In the genomic region with DNA sequence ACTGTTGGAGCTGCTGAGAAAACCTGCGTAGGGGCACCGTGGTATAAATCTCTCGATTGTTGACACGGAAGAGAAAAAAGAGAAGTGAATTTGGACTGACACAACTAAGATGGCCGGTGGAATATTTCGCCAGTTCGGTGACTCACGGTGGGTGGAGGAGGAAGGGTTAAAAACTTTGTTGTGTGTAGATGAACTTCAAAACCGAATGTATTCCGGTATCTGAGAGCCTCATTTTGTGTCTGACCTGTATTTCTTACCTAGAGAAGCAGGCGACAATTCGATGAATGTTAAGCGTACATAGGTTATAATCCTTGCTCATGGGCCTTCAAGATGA, we compare ENCODE assay signal across 8 mouse cellular contexts. TPM values are rescaled to one million over a fixed set of nuclear protein-coding genes. Genes with fewer than 3 reads are reported as not detected.
DNase-seq lines count a peak whose midpoint lies in the region; ATAC-seq and TF ChIP-seq lines count a peak whose summit lies in the region.

No protein-coding gene starts in this region.

- TF ChIP-seq POLR2A in cerebellum, adult 2 months (IDR thresholded peaks at IDR 0.05; ENCODE audit: borderline replicate concordance, insufficient read depth, low read length), result no peak

- peaks cover 44% of the 10 kb centered on the region for H3K79me2 ChIP-seq in C2C12 (ENCODE audit: control insufficient read depth, insufficient read depth)

- no peaks in the 10 kb centered on the region for H3K36me3 ChIP-seq in C2C12 (ENCODE audit: control insufficient read depth, insufficient read depth)
- 0 out of 2 replicates have a peak, but pooled peaks cover 5% of the 10 kb centered on the region for H3K36me3 ChIP-seq in forebrain, embryonic 13.5 days (ENCODE audit: poor library complexity, severe bottlenecking)
- H3K36me3 ChIP-seq in liver, embryonic 15.5 days (replicated peaks), result no peaks in the 10 kb centered on the region

- H3K9ac ChIP-seq in forebrain, embryonic 13.5 days, result peak overlapping the region; percentile 96
- peak overlapping the region; percentile 90 for H3K9ac ChIP-seq in liver, embryonic 15.5 days

- H3K27me3 ChIP-seq in cerebellum, adult 2 months (ENCODE audit: control insufficient read depth, insufficient read depth, low read length), result no peaks in the 10 kb centered on the region
- H3K27me3 ChIP-seq in C2C12 (ENCODE audit: control insufficient read depth, insufficient read depth, insufficient read length), result no peaks in the 10 kb centered on the region
- H3K27me3 ChIP-seq in forebrain, embryonic 13.5 days, result no peaks in the 10 kb centered on the region
- peaks cover 25% of the 10 kb centered on the region for H3K27me3 ChIP-seq in liver, embryonic 15.5 days

- H3K79me3 ChIP-seq in C2C12 (ENCODE audit: low read depth), result peaks cover 38% of the 10 kb centered on the region

- no peak for DNase-seq in cerebellum, adult 2 months
- DNase-seq in cerebellum, postnatal 10 days, result no peak
- DNase-seq in layer of hippocampus, adult 11-12 months (ENCODE audit: low spot score), result no peak
- no peak for DNase-seq in embryo, embryonic 10.5 days (ENCODE audit: low spot score)
- no peak for DNase-seq in urinary bladder, adult 18-20 months (ENCODE audit: low spot score in 2 of 2)

- H3ac ChIP-seq in C2C12 (ENCODE audit: control insufficient read depth, insufficient read length, low read depth), result peak overlapping the region; percentile 9

- peak overlapping the region; percentile 71; the same call in 1 of the 2 replicates for H3K27ac ChIP-seq in cerebellum, adult 2 months (ENCODE audit: insufficient read depth, low read length)
- peak overlapping the region; percentile 99; the same call in 1 of the 2 replicates for H3K27ac ChIP-seq in forebrain, embryonic 13.5 days
- peak overlapping the region; percentile 97 for H3K27ac ChIP-seq in liver, embryonic 15.5 days (replicated peaks)

- H3K4me3 ChIP-seq in cerebellum, adult 2 months (replicated peaks; ENCODE audit: insufficient read depth, low read depth, low read length), result peak overlapping the region; percentile 66
- H3K4me3 ChIP-seq in C2C12 (ENCODE audit: insufficient read depth, poor library complexity, severe bottlenecking), result peak overlapping the region; percentile 63
- H3K4me3 ChIP-seq in forebrain, embryonic 13.5 days, result peak overlapping the region; percentile 97
- peak overlapping the region; percentile 93 for H3K4me3 ChIP-seq in liver, embryonic 15.5 days (replicated peaks)

- no peaks in the 10 kb centered on the region for H3K9me3 ChIP-seq in forebrain, embryonic 13.5 days (replicated peaks)
- H3K9me3 ChIP-seq in liver, embryonic 15.5 days (replicated peaks), result no peaks in the 10 kb centered on the region

- H3K4me2 ChIP-seq in forebrain, embryonic 13.5 days, result peak overlapping the region; percentile 69
- H3K4me2 ChIP-seq in liver, embryonic 15.5 days, result peak overlapping the region; percentile 82

- no peak for TF ChIP-seq CTCF in cerebellum, adult 2 months (IDR thresholded peaks at IDR 0.05; ENCODE audit: borderline replicate concordance, insufficient read depth, low read depth, low read length)
- no peak for TF ChIP-seq CTCF in C2C12 (IDR thresholded peaks at IDR 0.05; ENCODE audit: control insufficient read depth, insufficient read depth, insufficient read length)

- H3K4me1 ChIP-seq in cerebellum, adult 2 months (ENCODE audit: control insufficient read depth, insufficient read depth, low read length), result no peaks in the 10 kb centered on the region
- H3K4me1 ChIP-seq in forebrain, embryonic 13.5 days, result peaks cover 17% of the 10 kb centered on the region
- H3K4me1 ChIP-seq in liver, embryonic 15.5 days (replicated peaks), result peaks cover 27% of the 10 kb centered on the region

- no peak for ATAC-seq in forebrain, embryonic 13.5 days
- ATAC-seq in liver, embryonic 15.5 days (ENCODE audit: insufficient read depth), result 0 out of 2 replicates have a peak, but pooled peaks have one; percentile 0

- WGBS in cerebellum, adult 2 months, result 8% methylated on average over 13 of the region's 13 CpGs
- WGBS in forebrain, embryonic 13.5 days, result 12% methylated on average over 13 of the region's 13 CpGs
- 10% methylated on average over 13 of the region's 13 CpGs for WGBS in liver, embryonic 15.5 days (ENCODE audit: insufficient replicate concordance)

TF ChIP-seq in C2C12, 6 proteins besides CTCF, POLR2A, EP300 and RAD21:
- TF ChIP-seq MYOD1 (IDR thresholded peaks at IDR 0.05; ENCODE audit: control insufficient read depth, insufficient read length, low read depth) (no peak), MAX (IDR thresholded peaks at IDR 0.05) (peak; percentile 6), CEBPB (IDR thresholded peaks at IDR 0.05; ENCODE audit: low read depth) (peak; percentile 22)

RNA-seq across cellular contexts. Expression of a gene that starts 0.4 kb away (rescaled TPM):
- polyA plus RNA-seq in cerebellum, adult 2 months (2012; rRNA removed), result 74.1 and 78.5 TPM in 2 replicates
- polyA plus RNA-seq in C2C12 (2012; fragmentation: generic; extraction: Trizol), result 30.0 TPM
- 57.0 and 61.3 TPM in 2 replicates for polyA plus RNA-seq in forebrain, embryonic 13.5 days (2015; fragmentation: Nextera tagmentation; extraction: Ambion mirVana)
- 14.1 and 14.5 TPM in 2 replicates for polyA plus RNA-seq in liver, embryonic 15.5 days (2015; fragmentation: Nextera tagmentation; extraction: Ambion mirVana)

RNA-seq across cellular contexts. Expression of a gene that starts 40.6 kb away (rescaled TPM):
- polyA plus RNA-seq in cerebellum, adult 2 months (2012; rRNA removed), result 20.3 and 21.8 TPM in 2 replicates
- 28.8 TPM for polyA plus RNA-seq in C2C12 (2012; fragmentation: generic; extraction: Trizol)
- polyA plus RNA-seq in forebrain, embryonic 13.5 days (2015; fragmentation: Nextera tagmentation; extraction: Ambion mirVana), result 47.9 and 52.6 TPM in 2 replicates
- 44.9 and 46.4 TPM in 2 replicates for polyA plus RNA-seq in liver, embryonic 15.5 days (2015; fragmentation: Nextera tagmentation; extraction: Ambion mirVana)
